Mouse (Mus musculus) small intestine, adult 2 months (tissue): ENCODE results near the gene Pou2f3. TPM values are rescaled to one million over a fixed set of nuclear protein-coding genes. Genes with fewer than 3 reads are reported as not detected.
A peak's percentile ranks its signal among the peaks of the same experiment; 100 is the strongest.

Experiments used
- H3K27ac ChIP-seq: fragments of 200-500 bp; 2 replicates; pipeline ENCODE4 v1.5.1; 2012; ENCODE audit warnings: low read depth, low read length, control low read depth, inconsistent platforms; ENCODE audit not compliant: insufficient read depth
- H3K27me3 ChIP-seq: fragments of 200-500 bp; 2 replicates; pipeline ENCODE4 v1.6.1; 2012; ENCODE audit warnings: mild to moderate bottlenecking, moderate library complexity, low read length, inconsistent platforms; ENCODE audit not compliant: control insufficient read depth, insufficient read depth
- H3K36me3 ChIP-seq: fragments of 200-500 bp; 2 replicates; pipeline ENCODE4 v1.6.1; 2012; ENCODE audit warnings: mild to moderate bottlenecking, low read length, control low read depth, inconsistent platforms; ENCODE audit not compliant: control insufficient read depth, insufficient read depth
- H3K4me1 ChIP-seq: fragments of 200-500 bp; 2 replicates; pipeline ENCODE4 v1.6.1; 2012; ENCODE audit warnings: low read length, inconsistent platforms, mixed read lengths; ENCODE audit not compliant: control insufficient read depth, insufficient read depth, insufficient read length
- H3K4me3 ChIP-seq: fragments of 200-500 bp; 2 replicates; pipeline ENCODE4 v1.5.1; 2012; ENCODE audit warnings: low read depth, mild to moderate bottlenecking, control low read depth, inconsistent platforms, low read length, moderate library complexity
- CTCF ChIP-seq: fragments of 200-500 bp; IDR thresholded peaks from 2 replicates; pipeline ENCODE4 v1.5.1; 2012; ENCODE audit warnings: low read depth, mild to moderate bottlenecking, control low read depth, inconsistent platforms, low read length, moderate library complexity, mixed read lengths; ENCODE audit not compliant: insufficient replicate concordance, insufficient read length; ENCODE audit errors: extremely low read depth
- POLR2A ChIP-seq: fragments of 200-500 bp; IDR thresholded peaks from 2 replicates; pipeline ENCODE4 v1.6.1; 2012; ENCODE audit warnings: low read depth, mild to moderate bottlenecking, control low read depth, inconsistent platforms, low read length, moderate library complexity
- WGBS: fragments of 180-500 bp; shearing (Covaris S2); methylation state at CpG from one replicate; pipeline ENCODE4 v1.1.7; 2018; 5-methylcytosine and 5-hydroxymethylcytosine counted together
- polyA plus RNA-seq: library from polyadenylated mRNA; depleted of rRNA; stranded (reverse); fragments of >200 nt; gene quantifications from 2 replicates; pipeline ENCODE4 v1.2.3, GENCODE M21; 2012

Pou2f3 gene
- polyA plus RNA-seq, 1 experiment = 1.2 TPM

DNA sequence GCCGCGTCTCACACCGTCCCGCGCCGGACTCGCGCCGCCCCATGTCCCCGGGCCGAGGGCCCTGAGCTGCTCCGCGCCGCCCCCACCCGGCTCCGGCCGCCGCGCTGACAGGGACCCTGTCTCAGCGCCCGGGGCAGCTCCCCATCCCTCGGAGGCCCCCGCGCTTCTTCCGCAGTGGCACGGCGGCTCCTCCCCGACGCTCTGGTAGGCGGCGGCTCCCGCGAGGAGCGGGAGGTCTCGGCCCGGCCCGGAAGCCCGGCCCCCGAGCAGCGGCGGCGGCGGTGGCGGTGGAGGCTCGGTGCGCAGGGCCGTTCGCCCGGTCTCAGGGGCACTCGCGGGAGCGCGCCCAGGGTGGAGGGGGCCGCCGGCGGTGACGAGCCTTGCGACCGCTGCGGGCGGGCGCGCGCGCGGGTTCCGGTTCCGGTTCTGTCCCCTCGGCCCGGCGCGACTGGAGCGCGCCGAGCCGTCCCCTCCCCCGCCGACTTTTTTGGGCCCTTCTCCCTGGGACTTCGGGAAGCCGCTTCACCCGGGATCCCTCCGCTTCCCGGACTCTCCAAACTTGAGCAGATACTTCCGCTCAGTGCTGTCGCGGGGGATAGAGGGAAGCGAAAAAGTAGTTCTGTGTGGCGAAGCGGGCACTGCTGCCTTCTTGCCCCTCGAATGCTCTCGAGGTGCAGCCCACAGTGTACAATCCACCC is 104.4 kb downstream of the Pou2f3 start:
- Histone ChIP-seq H3K27me3 (no peaks in the 10 kb centered on the region), H3K36me3 (no peaks in the 10 kb centered on the region), H3K27ac (peak overlapping the region; percentile 76), H3K4me3 (peak overlapping the region; percentile 96), H3K4me1 (peaks cover 4% of the 10 kb centered on the region)
- TF ChIP-seq POLR2A = no peak; the same call in none of the 2 replicates
- TF ChIP-seq CTCF = no peak
- WGBS = 1% methylated on average over 88 of the region's 91 CpGs

DNA sequence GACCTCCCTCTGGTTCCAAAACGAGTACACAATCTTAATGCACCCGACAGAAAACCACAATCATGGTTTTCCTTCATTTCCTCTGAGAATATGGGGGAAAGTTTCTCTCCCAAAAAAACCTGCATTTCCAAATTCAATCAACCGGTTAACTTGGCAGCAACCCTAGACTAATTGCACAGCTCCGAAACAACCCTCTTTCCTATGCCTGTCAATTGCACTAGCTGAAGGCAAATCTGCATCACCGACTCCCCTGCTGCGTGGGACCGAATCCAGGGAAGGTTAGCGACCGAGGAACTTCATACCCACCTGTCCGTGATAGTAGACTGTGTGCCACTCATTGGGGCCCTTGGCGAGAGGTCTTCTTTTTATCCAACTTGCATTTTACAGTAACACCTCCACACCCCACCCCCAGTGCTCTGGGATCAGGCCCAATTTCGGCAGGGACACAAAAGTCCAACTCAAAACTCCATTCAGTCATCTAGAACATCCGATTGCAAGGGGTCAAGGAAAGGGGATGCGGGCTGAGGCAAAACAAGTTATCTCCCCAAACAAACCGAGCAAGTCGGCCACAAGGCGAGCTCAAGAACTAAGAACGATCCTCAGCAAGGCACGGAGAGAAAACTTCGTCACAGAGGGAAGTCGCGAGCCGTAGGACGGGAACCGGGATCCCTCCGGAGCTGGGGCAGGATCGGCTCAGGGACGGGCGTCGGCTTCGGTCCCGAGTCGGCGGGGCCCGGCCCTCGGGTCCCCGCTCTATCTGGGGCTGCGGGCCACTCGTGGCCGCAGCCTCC is 105.1 kb downstream of the Pou2f3 start:
- Histone ChIP-seq H3K27me3 (no peaks in the 10 kb centered on the region), H3K27ac (peak overlapping the region; percentile 76), H3K4me3 (peak overlapping the region; percentile 96), H3K4me1 (peaks cover 4% of the 10 kb centered on the region), H3K36me3 (no peaks in the 10 kb centered on the region)
- WGBS = under 1% methylated on average over 40 of the region's 40 CpGs
- no peak for TF ChIP-seq POLR2A
- TF ChIP-seq CTCF = no peak

DNA sequence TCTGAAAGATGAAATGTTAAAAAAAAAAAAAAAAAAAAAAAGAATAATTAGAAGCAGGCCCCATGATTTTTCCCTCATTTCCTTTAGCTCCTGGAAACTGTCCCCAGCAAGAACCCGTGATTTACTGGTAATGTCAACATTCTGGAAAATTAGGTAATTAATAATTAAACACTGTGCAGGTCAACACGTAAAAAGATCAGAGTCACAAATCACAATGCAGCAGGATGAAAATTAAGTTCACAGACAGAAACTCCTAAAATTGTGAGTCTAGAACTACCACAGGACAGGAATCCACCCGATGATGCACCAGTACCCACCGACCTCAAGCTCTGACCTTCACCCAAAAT is 105.7 kb downstream of the Pou2f3 start:
- Histone ChIP-seq H3K27ac (peak overlapping the region; percentile 76), H3K4me1 (peaks cover 4% of the 10 kb centered on the region), H3K4me3 (peak overlapping the region; percentile 96), H3K27me3 (no peaks in the 10 kb centered on the region), H3K36me3 (no peaks in the 10 kb centered on the region)
- 5% methylated on average over 4 of the region's 4 CpGs for WGBS
- TF ChIP-seq CTCF (no peak), POLR2A (no peak)

DNA sequence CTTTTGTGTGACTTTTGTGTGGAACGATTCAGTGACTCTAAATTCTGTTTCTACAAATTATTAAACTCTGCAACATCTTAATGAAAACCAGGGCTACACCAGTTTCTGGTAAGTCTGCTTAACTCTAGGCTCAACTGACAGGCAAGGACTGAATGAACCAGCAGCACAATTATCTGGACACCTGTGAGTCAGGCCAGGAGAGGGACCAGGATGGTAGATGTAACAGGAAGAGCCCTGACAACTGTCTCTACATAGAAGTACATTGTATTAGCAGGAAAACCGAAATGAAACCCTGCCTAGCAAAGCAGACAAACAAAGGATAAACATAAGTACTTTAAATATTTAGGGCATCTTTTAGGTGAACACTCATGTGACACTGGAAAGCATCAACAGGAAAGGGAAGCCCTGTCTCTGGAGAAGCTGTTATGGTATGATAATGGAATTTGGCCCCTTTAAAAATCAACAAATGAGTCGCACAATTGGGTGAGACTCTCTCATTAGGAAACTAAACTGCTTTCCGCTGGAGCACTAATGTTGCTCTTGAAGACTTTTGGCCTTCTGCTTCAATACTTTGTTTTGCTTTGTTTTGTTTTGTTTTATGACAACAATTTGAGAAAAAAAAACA is 106.4 kb downstream of the Pou2f3 start:
- Histone ChIP-seq H3K27me3 (no peaks in the 10 kb centered on the region), H3K4me1 (peaks cover 4% of the 10 kb centered on the region), H3K27ac (no peak overlapping the region), H3K36me3 (no peaks in the 10 kb centered on the region), H3K4me3 (no peak overlapping the region)
- 20% methylated on average over 4 of the region's 4 CpGs for WGBS
- TF ChIP-seq CTCF (no peak), POLR2A (no peak)

DNA sequence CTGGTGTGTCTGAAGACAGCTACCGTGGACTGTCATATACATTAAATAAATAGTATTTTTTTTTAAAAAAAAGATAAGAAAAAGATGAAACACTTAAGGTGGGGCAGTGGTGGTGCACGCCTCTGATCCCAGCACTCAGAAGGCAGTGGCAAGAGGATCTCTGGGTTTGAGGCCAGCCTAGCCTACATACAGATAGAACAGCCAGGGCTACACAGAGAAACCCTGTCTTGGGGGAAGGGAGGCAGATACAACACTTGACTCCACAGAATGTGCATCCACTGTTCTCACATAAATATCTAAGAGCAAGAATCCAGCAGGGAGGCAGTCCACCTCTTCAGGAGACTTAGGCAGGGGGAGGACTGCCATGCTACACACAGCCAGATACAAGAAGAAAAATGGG is 107.2 kb downstream of the Pou2f3 start:
- H3K4me1 ChIP-seq = peaks cover 4% of the 10 kb centered on the region
- no peaks in the 10 kb centered on the region for H3K27me3 ChIP-seq
- TF ChIP-seq POLR2A (no peak), CTCF (no peak)
- H3K27ac ChIP-seq = no peak overlapping the region
- no peak overlapping the region for H3K4me3 ChIP-seq
- H3K36me3 ChIP-seq = no peaks in the 10 kb centered on the region
- 65% methylated on average over 2 of the region's 2 CpGs for WGBS

DNA sequence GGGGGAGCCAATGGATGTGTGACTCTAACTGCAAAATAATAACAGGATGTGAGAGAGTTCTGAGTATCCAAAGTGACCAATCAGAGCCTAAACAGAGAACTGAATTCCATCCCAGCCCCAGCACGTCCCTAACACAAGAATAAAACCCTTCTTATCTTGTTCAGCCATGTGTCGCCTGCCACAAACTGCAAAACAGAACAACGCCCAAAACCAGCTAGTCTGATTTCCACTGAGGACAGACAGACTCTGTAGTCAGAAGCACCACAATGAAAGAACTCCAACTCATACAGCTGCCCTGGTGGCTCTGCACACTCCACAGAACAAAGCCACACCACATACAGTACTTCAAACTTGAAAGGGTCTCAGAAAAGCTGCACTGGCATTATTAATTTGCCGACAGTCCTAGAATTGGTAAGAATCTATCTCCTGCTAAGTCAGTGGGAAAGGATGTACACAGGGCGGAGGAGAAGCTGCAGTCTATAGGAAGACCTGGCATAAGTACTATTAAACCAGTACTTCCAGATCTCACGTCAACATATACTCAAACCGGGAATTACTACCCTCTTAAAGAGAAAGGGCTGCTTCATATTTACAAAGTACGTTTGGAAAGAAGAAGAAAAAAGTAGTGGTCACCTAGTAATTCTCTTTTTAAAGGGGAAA is 108.1 kb downstream of the Pou2f3 start:
- peaks cover 4% of the 10 kb centered on the region for H3K4me1 ChIP-seq
- H3K27me3 ChIP-seq = no peaks in the 10 kb centered on the region
- 45% methylated on average over 8 of the region's 8 CpGs for WGBS
- H3K4me3 ChIP-seq = no peak overlapping the region
- TF ChIP-seq POLR2A = no peak
- no peak for TF ChIP-seq CTCF
- H3K27ac ChIP-seq = no peak overlapping the region
- no peaks in the 10 kb centered on the region for H3K36me3 ChIP-seq

DNA sequence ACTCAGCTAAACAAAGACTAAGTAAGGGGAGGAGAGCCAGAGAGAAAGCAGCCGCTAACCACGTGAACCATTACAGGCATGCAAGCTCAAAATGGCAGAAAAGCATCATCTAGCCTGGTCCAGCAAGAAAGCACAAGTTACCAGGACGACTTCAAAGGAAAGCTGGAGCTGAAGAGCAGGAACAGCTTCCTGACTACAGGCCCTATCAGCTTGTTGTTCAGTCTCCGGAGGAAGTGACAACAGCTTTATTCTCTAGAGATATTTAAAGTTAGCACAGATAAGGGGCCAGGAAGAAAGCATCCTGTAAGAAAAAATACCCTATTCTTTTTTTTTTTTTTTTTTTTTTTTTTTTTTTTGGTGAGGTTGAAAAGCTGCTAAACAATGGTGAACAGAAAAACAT is 111.2 kb downstream of the Pou2f3 start:
- no peaks in the 10 kb centered on the region for H3K36me3 ChIP-seq
- no peak overlapping the region for H3K27ac ChIP-seq
- peaks cover 4% of the 10 kb centered on the region; the same call in 1 of the 2 replicates for H3K4me1 ChIP-seq
- no peak for TF ChIP-seq CTCF
- no peak for TF ChIP-seq POLR2A
- H3K27me3 ChIP-seq = no peaks in the 10 kb centered on the region
- H3K4me3 ChIP-seq = no peak overlapping the region
- 77% methylated on average over 4 of the region's 4 CpGs for WGBS
